Mouse (Mus musculus) brain, embryonic 18.5 days (tissue): ENCODE results near the gene Drap1.

Source experiments
- DNase-seq: peaks from one replicate; pipeline ENCODE4 v3.0.0-alpha.2; 2012; ENCODE audit warnings: low read depth, low spot score

Drap1 gene

GRCm38 (mm10) chr19:5384715-5385114, 40.1 kb downstream of the Drap1 start:
- DNase-seq = no peak

GRCm38 (mm10) chr19:5383326-5383725, 41.5 kb downstream of the Drap1 start:
- no peak for DNase-seq

- DNase-seq = no peak
Observed at GRCm38 (mm10) chr19:5377446-5377845, 47.3 kb downstream of the Drap1 start.

GRCm38 (mm10) chr19:5374748-5375147, 50.0 kb downstream of the Drap1 start:
- no peak for DNase-seq

GRCm38 (mm10) chr19:5374177-5374576, 50.6 kb downstream of the Drap1 start:
- DNase-seq = no peak
